Comparison of ENCODE assay signal across 16 mouse cellular contexts in the genomic region with DNA sequence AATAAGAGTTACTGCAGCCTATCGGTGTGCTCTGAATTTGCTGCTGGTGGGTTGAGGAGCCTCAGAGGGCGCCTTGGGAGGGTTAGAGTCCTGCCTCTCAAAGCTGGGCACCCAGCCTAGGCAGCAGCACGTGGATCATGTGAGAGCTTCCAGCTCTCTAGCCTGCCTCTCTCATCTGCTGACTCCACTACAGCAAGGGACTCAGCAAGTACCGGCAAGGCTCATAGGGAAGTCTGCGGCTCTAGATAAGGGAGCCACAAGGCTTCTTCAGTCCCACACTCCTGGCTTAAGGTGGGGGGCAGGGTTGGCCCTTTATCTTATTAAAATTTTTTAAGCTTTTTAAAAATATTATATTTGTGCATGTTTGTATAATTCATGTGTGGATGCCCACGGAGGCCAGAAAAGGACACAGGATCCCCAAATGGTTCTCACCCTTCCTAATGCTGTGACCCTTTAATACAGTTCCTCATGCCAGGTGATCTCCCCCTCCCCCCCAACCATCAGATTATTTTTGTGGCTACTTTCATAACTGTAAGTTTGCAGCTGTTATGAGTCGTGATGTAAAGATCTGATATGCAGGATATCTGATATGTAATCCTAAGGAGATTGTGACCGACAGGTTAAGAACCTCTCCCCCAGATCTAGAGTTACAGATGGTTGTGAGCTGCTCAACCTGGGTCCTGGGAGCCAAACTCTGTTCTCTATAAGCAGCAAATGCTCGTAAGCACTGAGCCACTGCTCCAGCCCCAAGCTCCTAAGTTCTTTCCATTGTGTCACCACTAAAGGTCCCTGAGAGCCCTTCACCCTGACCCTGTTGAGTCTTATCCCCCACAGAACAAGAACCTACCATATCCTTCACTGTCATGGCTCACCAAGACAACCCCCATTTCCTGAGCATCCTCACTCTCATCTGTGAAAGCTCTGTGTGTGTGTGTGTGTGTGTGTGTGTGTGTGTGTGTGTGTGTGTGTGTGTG.
DNase-seq lines count a peak whose midpoint lies in the region; ATAC-seq lines count a peak whose summit lies in the region.
"Had no signal": no experiment of that assay in that cellular context is flagged by ENCODE, and none has a peak within 500 bp of the region (broad histone marks: within the 10 kb centered on the region; RNA-seq: fewer than 3 reads in every experiment).

No protein-coding gene starts in this region.

- H3K27me3 ChIP-seq in neural tube, embryonic 15.5 days (replicated peaks) = peaks cover 61% of the 10 kb centered on the region

- no peak overlapping the region for H3K4me3 ChIP-seq in neural tube, embryonic 15.5 days (replicated peaks)
- H3K4me3 ChIP-seq: forebrain, embryonic 10.5 days; heart, embryonic 13.5 days; limb, embryonic 15.5 days had no signal

- no peaks in the 10 kb centered on the region for H3K36me3 ChIP-seq in neural tube, embryonic 15.5 days
- H3K36me3 ChIP-seq: forebrain, embryonic 10.5 days; heart, embryonic 13.5 days; limb, embryonic 15.5 days had no signal

- no peak for ATAC-seq in neural tube, embryonic 15.5 days (ENCODE audit: low FRiP score)
- ATAC-seq in common myeloid progenitor, adult 5-6 weeks (replicated peaks; ENCODE audit: low read depth, poor library complexity, severe bottlenecking) = peak; percentile 94
- ATAC-seq in hematopoietic stem cell, adult 5-6 weeks (replicated peaks in 1 of 2; ENCODE audit: insufficient read depth in 1 of 2, low FRiP score in 2 of 2, low TSS enrichment in 1 of 2, low read depth in 1 of 2, poor library complexity in 2 of 2, severe bottlenecking in 2 of 2) = peak; percentile 94 to 95
- ATAC-seq in megakaryocyte-erythroid progenitor cell, adult 5-6 weeks (replicated peaks; ENCODE audit: low FRiP score, low TSS enrichment, poor library complexity, severe bottlenecking) = peak; percentile 97
- ATAC-seq: activated CD4-positive, CD25-positive, alpha-beta regulatory T cell, adult 4 months; inflammation-experienced regulatory T-cells, adult 6 months had no signal

- no peak overlapping the region for H3K9ac ChIP-seq in neural tube, embryonic 15.5 days (replicated peaks)
- H3K9ac ChIP-seq: heart, embryonic 13.5 days; limb, embryonic 15.5 days had no signal

- peaks cover 14% of the 10 kb centered on the region for H3K4me1 ChIP-seq in neural tube, embryonic 15.5 days

- H3K27ac ChIP-seq in neural tube, embryonic 15.5 days (replicated peaks) = no peak overlapping the region
- H3K27ac ChIP-seq: forebrain, embryonic 10.5 days; heart, embryonic 13.5 days; limb, embryonic 15.5 days had no signal

- peak; percentile 13 for DNase-seq in neural tube, embryonic 10.5 days (ENCODE audit: extremely low spot score, low spot score)
- no peak for DNase-seq in cerebellum, adult 9-11 months
- DNase-seq in gastrocnemius, adult 18-20 months (ENCODE audit: low spot score) = no peak
- DNase-seq: embryo, embryonic 11 days; layer of hippocampus, postnatal 36 days; right cerebral cortex, adult 18-20 months; thymus, postnatal 36 days had no signal

- H3K9me3 ChIP-seq in neural tube, embryonic 15.5 days (replicated peaks) = no peaks in the 10 kb centered on the region
- H3K9me3 ChIP-seq: forebrain, embryonic 10.5 days; heart, embryonic 13.5 days; limb, embryonic 15.5 days had no signal

- no peak overlapping the region for H3K4me2 ChIP-seq in neural tube, embryonic 15.5 days
- H3K4me2 ChIP-seq: heart, embryonic 13.5 days; limb, embryonic 15.5 days had no signal

- 78% methylated on average over 9 of the region's 9 CpGs for WGBS in neural tube, embryonic 15.5 days
